Mouse (Mus musculus) lung, adult 2 months (tissue): Measurements from ENCODE around the gene Dctn1.

Source experiments
- CTCF ChIP-seq: fragments of 200-500 bp; IDR thresholded peaks from 2 replicates; pipeline ENCODE4 v1.5.1; 2011; ENCODE audit warnings: mild to moderate bottlenecking, low read length, control low read depth; ENCODE audit not compliant: insufficient read depth
- POLR2A ChIP-seq: fragments of 200-500 bp; IDR thresholded peaks from 2 replicates; pipeline ENCODE4 v1.6.1; 2011; ENCODE audit warnings: low read depth, mild to moderate bottlenecking, control low read depth, low read length, borderline replicate concordance; ENCODE audit errors: extremely low read depth

DNA sequence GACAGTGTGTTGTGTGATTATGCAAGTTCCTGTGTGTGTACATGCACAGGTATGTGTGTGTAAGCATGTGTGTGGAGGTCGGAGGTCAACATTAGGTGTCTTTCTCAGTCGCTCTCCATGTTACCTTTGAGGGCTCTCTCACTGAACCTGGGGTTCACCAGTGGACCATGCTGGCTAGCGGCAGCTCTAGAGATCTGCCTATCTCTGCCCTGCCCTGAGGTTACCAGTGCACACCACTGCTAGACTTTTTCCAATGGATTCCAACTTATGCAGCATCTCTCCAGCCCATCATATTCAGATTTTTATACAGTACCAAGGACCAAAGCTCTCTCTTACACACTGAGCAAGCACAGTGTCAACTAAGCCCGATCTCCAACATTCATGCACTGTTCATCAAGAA, 81.0 kb downstream of the Dctn1 start:
- no peak for TF ChIP-seq CTCF
- TF ChIP-seq POLR2A, result no peak
